Mouse (Mus musculus) lung, embryonic 16.5 days (tissue): Measurements from ENCODE around the gene Stxbp2. TPM values are rescaled to one million over a fixed set of nuclear protein-coding genes. Genes with fewer than 3 reads are reported as not detected.

Experiments
- ATAC-seq: fragments of 200-750 bp; cut with Nextera tagmentation; 2 replicates; pipeline ENCODE4 v1.8.0; 2017; ENCODE audit warnings: low read depth, mild to moderate bottlenecking, moderate library complexity
- H3K27ac ChIP-seq: fragments of 300-500 bp; sonication (generic); 2 replicates; pipeline ENCODE4 v1.5.1; 2014; ENCODE audit warnings: mild to moderate bottlenecking, control low read depth, low read length
- H3K27me3 ChIP-seq: fragments of 300-500 bp; sonication (generic); 2 replicates; pipeline ENCODE4 v1.6.1; 2014; ENCODE audit warnings: low read depth, low read length, mixed read lengths; ENCODE audit not compliant: control insufficient read depth, insufficient read depth
- H3K36me3 ChIP-seq: fragments of 300-500 bp; sonication (generic); 2 replicates; pipeline ENCODE4 v1.6.1; 2014; ENCODE audit warnings: low read length; ENCODE audit not compliant: control insufficient read depth, insufficient read depth
- H3K4me1 ChIP-seq: fragments of 300-500 bp; sonication (generic); replicated peaks from 2 replicates; pipeline ENCODE4 v1.6.1; 2014; ENCODE audit warnings: low read length, mixed read lengths; ENCODE audit not compliant: control insufficient read depth, insufficient read depth
- H3K4me2 ChIP-seq: fragments of 300-500 bp; sonication (generic); 2 replicates; pipeline ENCODE4 v1.6.1; 2014; ENCODE audit warnings: low read depth, low read length, control low read depth
- H3K4me3 ChIP-seq: fragments of 300-500 bp; sonication (generic); 2 replicates; pipeline ENCODE4 v1.5.1; 2014; ENCODE audit warnings: mild to moderate bottlenecking, low read length, control low read depth
- H3K9ac ChIP-seq: fragments of 300-500 bp; sonication (generic); 2 replicates; pipeline ENCODE4 v1.6.1; 2014; ENCODE audit warnings: low read length, control low read depth
- H3K9me3 ChIP-seq: fragments of 300-500 bp; sonication (generic); 2 replicates; pipeline ENCODE4 v1.6.1; 2016; ENCODE audit warnings: low read length; ENCODE audit not compliant: control insufficient read depth
- WGBS: fragments of 180-500 bp; shearing (Covaris S2); extraction: QIAGEN DNeasy Blood & Tissue Kit; methylation state at CpG from one replicate; pipeline ENCODE4 v1.1.7; 2014; 5-methylcytosine and 5-hydroxymethylcytosine counted together
- polyA plus RNA-seq: library from polyadenylated mRNA; unstranded; fragments of >200 nt; fragmentation: Nextera tagmentation; extraction: Ambion mirVana; gene quantifications from 2 replicates; pipeline ENCODE4 v1.2.1, GENCODE M21; 2015

The Stxbp2 gene
- polyA plus RNA-seq, 1 experiment from 2014 or later = 91.6 TPM

GRCm38 (mm10) chr8:3674671-3675070, 43.9 kb downstream of the Stxbp2 start:
- Histone ChIP-seq H3K36me3 (peaks cover 12% of the 10 kb centered on the region), H3K9me3 (no peaks in the 10 kb centered on the region; the same call in 1 of the 2 replicates), H3K4me1 (peaks cover 14% of the 10 kb centered on the region), H3K4me3 (no peak overlapping the region), H3K27ac (no peak overlapping the region), H3K9ac (no peak overlapping the region), H3K27me3 (no peaks in the 10 kb centered on the region), H3K4me2 (no peak overlapping the region)
- WGBS = 41% methylated on average over 3 of the region's 3 CpGs
- ATAC-seq = no peak

- under 1% methylated on average over 61 of the region's 61 CpGs for WGBS
- Histone ChIP-seq H3K4me2 (peak within 1 kb of the TSS; percentile 76), H3K27ac (peak within 1 kb of the TSS; percentile 95), H3K4me3 (peak within 1 kb of the TSS; percentile 62), H3K9ac (peak within 1 kb of the TSS; percentile 98), H3K27me3 (no peaks in the 10 kb centered on the region), H3K4me1 (peaks cover 14% of the 10 kb centered on the region), H3K36me3 (peaks cover 26% of the 10 kb centered on the region), H3K9me3 (no peaks in the 10 kb centered on the region; the same call in 1 of the 2 replicates)
- peak; percentile 90 for ATAC-seq
Measured at GRCm38 (mm10) chr8:3676131-3676992, 45.6 kb downstream of the Stxbp2 start, which contains the start of gene Trappc5. TSS of gene Trappc5 (plus strand) at chr8:3676299.

GRCm38 (mm10) chr8:3676993-3677579, 46.3 kb downstream of the Stxbp2 start:
- peak overlapping the region; percentile 98 for H3K9ac ChIP-seq
- peak; percentile 10; the same call in 1 of the 2 replicates for ATAC-seq
- H3K36me3 ChIP-seq = peaks cover 28% of the 10 kb centered on the region
- no peaks in the 10 kb centered on the region for H3K27me3 ChIP-seq
- WGBS = 3% methylated on average over 15 of the region's 15 CpGs
- peaks cover 14% of the 10 kb centered on the region for H3K4me1 ChIP-seq
- no peaks in the 10 kb centered on the region; the same call in 1 of the 2 replicates for H3K9me3 ChIP-seq
- H3K4me3 ChIP-seq = peak overlapping the region; percentile 62
- peak overlapping the region; percentile 95 for H3K27ac ChIP-seq
- H3K4me2 ChIP-seq = peak overlapping the region; percentile 76

- Histone ChIP-seq H3K4me2 (no peak overlapping the region), H3K9me3 (no peaks in the 10 kb centered on the region; the same call in 1 of the 2 replicates), H3K27me3 (no peaks in the 10 kb centered on the region), H3K4me1 (peaks cover 12% of the 10 kb centered on the region), H3K36me3 (peaks cover 31% of the 10 kb centered on the region), H3K27ac (no peak overlapping the region), H3K4me3 (no peak overlapping the region), H3K9ac (no peak overlapping the region)
- WGBS = 95% methylated on average over 23 of the region's 23 CpGs
- ATAC-seq = no peak
Measured at GRCm38 (mm10) chr8:3678831-3679230, 48.1 kb downstream of the Stxbp2 start.

- ATAC-seq = no peak
- H3K27ac ChIP-seq = no peak overlapping the region
- no peaks in the 10 kb centered on the region; the same call in 1 of the 2 replicates for H3K9me3 ChIP-seq
- no peak overlapping the region for H3K9ac ChIP-seq
- peaks cover 31% of the 10 kb centered on the region for H3K36me3 ChIP-seq
- H3K27me3 ChIP-seq = no peaks in the 10 kb centered on the region
- H3K4me1 ChIP-seq = peaks cover 12% of the 10 kb centered on the region
- H3K4me2 ChIP-seq = no peak overlapping the region
- no peak overlapping the region for H3K4me3 ChIP-seq
- 94% methylated on average over 23 of the region's 23 CpGs for WGBS
Measured at GRCm38 (mm10) chr8:3679236-3679635, 48.5 kb downstream of the Stxbp2 start.

- Histone ChIP-seq H3K36me3 (peaks cover 31% of the 10 kb centered on the region), H3K9me3 (no peaks in the 10 kb centered on the region; the same call in 1 of the 2 replicates), H3K27ac (no peak overlapping the region), H3K4me1 (peaks cover 12% of the 10 kb centered on the region), H3K9ac (no peak overlapping the region), H3K27me3 (no peaks in the 10 kb centered on the region), H3K4me2 (no peak overlapping the region), H3K4me3 (no peak overlapping the region)
- ATAC-seq = no peak
- 74% methylated on average over 5 of the region's 5 CpGs for WGBS
Measured at GRCm38 (mm10) chr8:3679656-3680055, 48.9 kb downstream of the Stxbp2 start.

- ATAC-seq = no peak
- Histone ChIP-seq H3K9ac (no peak overlapping the region), H3K27me3 (no peaks in the 10 kb centered on the region), H3K4me3 (no peak overlapping the region), H3K9me3 (no peaks in the 10 kb centered on the region; the same call in 1 of the 2 replicates), H3K27ac (no peak overlapping the region), H3K4me1 (peaks cover 6% of the 10 kb centered on the region), H3K36me3 (peaks cover 31% of the 10 kb centered on the region), H3K4me2 (no peak overlapping the region)
- WGBS = 90% methylated on average over 5 of the region's 5 CpGs
Measured at GRCm38 (mm10) chr8:3682435-3682834, 51.7 kb downstream of the Stxbp2 start.

GRCm38 (mm10) chr8:3683408-3684176, 52.8 kb downstream of the Stxbp2 start:
- 68% methylated on average over 6 of the region's 6 CpGs for WGBS
- Histone ChIP-seq H3K27me3 (no peaks in the 10 kb centered on the region), H3K27ac (no peak overlapping the region), H3K4me1 (no peaks in the 10 kb centered on the region; the same call in 1 of the 2 replicates), H3K9ac (no peak overlapping the region), H3K4me2 (no peak overlapping the region), H3K9me3 (no peaks in the 10 kb centered on the region; the same call in 1 of the 2 replicates), H3K4me3 (no peak overlapping the region), H3K36me3 (peaks cover 30% of the 10 kb centered on the region)
- no peak for ATAC-seq
